Mouse (Mus musculus) kidney, adult 9 months (tissue): ENCODE results near the gene Slc43a3.

Source experiments
- DNase-seq: peaks from one replicate; pipeline ENCODE4 v3.0.0; 2022

Gene Slc43a3

GRCm38 (mm10) chr2:84937491-84938150 is 1.2 kb downstream of the Slc43a3 start:
- no peak for DNase-seq

- peak; percentile 31 for DNase-seq
Observed at GRCm38 (mm10) chr2:84938249-84938946, 2.0 kb downstream of the Slc43a3 start.

DNA sequence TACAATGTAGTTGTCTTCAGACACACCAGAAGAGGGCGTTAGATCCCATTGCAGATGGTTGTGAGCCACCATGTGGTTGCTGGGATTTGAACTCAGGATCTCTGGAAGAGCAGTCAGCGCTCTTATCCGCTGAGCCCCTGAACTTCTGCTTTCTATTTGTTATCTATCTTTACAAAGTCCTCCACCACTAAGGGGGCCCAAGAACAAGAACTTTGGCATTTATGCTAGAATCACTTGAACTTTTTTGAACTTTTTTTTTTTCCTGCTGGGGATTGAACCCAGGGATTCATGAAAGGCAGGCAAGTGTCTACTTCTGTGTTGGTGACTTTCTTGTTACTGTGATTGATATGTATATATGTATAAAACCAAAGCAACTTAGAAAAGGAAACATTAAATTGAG is 2.9 kb downstream of the Slc43a3 start:
- no peak for DNase-seq

DNA sequence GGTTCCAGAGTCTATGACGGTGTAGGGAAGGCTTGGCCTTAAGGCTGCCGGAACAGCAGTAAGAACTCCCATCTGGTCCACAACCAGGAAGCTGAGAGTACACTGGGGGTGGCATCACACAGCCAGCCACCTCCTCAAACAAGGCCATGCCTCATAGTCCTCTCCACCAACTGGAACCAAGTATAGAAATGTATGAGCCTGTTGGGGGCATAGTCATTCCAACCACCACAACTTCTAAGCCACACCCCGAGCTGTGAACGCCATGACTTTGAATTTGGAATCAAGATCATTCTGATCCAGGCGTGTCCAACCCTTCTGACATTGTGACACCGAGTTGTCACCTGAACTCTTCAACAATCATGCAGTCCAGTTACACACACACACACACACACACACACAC is 3.3 kb downstream of the Slc43a3 start:
- no peak for DNase-seq

GRCm38 (mm10) chr2:84941332-84941731 is 5.0 kb downstream of the Slc43a3 start:
- DNase-seq: no peak

- no peak for DNase-seq
Observed at GRCm38 (mm10) chr2:84941795-84942194, 5.4 kb downstream of the Slc43a3 start.

DNA sequence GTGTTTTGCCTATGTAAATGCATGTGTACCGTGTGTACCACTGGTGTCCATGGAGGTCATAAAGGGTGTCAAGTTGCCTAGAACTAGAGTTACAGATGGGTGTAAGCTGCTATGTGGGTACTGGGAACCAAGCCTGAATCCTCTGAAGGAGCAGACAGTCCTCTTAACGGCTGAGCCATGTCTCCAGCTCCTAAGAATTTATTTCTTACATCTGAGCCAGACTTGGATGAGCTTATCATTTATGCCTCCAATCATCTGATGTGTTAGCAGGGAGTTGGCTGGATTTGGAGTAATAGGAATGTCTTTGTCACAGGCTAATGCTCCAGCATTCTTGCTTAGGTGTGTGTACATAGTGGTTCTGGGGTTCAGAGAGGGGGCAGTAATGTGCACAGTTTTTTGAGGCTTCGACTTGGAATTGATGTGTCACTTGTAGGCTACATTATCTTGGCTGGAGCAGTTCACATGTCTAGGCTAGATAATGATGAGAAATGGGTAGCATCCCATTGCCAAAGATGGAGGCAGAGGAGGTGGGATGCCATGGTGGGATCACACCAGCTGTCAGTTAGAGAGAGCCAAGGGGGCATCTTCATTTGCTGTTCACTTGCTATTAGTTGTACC is 10.9 kb downstream of the Slc43a3 start:
- DNase-seq: no peak

DNA sequence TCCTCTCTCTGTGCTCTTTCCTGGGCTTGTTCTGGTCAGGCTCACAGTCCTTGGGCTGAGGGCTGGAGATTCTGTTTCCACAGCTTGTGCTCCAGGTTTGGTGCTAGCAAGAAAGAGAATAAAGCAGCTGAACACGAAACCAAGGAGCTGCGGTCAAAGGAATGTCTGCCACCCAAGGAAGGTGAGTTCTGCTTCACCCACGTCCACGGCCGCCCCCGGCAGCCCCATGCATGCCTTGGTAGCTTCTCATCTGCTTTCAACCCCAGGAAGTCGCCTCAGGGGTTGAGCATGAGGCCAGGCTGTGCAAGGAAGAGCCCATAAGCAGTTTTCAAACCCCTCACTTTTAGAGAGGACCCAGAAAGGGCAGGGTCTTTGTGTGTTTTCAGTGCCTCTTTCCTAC is 11.9 kb downstream of the Slc43a3 start:
- no peak for DNase-seq

- no peak for DNase-seq
Observed at GRCm38 (mm10) chr2:84948721-84949120, 12.3 kb downstream of the Slc43a3 start.

DNA sequence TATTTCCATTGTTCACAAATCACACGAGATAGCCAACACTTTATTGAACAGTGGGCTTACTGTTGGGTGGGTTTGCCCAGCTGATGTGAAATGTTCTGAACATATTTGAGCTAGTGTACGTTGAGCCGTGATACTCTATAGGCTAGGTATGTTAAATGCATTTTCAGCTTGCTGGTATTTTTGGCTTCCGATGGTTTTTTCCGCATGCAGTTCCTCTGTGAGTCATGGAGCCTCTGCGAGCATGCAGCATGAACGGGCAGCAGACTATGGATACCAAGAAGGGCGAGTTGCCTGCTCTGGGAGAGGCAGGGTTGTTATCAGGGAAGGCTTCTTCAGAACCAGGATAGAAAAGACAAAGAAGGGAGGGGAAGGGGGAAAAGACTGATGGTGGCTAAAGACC is 14.6 kb downstream of the Slc43a3 start:
- no peak for DNase-seq

DNA sequence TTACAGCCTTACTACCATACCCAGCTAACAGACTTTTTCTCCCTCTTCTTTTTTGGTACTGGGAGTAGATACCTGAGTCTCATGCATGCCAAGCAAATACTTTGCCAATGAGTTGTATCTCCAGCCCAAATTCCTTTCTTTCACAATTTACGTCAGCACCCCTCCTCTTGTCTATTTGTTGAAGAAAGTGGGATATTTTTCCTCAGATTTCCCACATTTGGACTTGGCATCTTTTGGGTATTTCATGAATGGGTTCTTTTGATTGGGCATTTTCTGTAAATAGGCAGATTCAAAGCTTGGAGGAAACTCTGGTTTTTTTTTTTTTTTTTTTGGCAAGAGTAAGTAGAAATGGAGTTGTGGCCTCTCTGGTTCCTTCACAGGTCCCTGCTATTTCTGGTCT is 15.9 kb downstream of the Slc43a3 start:
- DNase-seq: no peak

DNA sequence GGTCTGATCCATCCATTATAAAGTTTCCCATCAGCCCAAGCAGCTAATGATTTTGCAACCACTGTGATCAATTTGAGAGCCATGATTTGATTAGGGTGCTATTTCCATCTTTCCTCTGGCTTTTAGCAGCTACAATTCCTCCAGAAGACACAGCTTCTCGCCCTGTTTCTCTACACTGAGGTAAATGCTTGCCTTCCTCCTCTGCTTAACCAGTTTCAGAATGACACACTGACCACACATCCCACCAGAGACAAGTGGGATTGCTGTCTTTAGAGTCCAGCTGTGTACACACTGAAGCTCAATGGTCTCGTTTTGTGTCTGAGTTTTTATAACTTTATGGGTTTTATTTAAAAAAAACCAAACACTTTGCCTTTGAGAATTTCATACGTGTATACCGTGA is 16.3 kb downstream of the Slc43a3 start:
- no peak for DNase-seq

DNA sequence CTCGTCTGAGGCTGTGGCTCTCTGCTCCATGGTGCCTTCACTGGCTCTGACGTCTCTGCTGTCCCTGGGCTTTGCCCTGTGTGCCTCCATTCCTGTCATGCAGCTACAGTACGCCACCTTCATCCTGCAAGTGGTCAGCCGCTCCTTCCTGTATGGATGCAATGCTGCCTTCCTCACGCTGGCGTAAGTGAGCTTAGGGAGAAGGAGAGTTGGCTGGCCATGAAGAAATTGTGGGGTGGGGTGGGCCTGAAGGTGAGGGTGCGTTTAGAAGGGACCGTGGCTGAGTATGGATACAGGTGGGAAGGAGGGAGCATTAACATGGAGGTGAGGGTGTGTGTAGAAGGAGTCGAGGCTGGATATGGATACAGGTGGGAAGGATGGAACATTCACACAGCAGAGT is 19.1 kb downstream of the Slc43a3 start:
- no peak for DNase-seq

DNA sequence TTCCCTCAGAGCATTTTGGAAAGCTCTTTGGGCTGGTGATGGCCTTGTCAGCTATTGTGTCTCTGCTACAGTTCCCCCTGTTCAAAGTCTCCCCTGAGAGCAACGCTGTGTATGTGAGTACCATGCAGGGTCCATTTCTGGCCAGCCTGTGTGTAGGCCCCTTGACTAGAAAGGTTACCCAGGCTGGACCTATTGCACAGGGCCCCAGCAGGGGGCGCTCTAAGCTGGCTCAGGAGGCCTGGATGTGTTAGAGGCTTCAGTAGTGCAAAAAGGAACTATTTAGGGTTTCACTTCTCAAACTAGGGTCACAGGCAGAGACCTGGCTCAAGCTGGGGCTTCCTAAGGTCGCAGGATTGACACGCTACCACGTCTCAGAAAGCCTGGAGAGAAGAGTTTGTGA is 19.9 kb downstream of the Slc43a3 start:
- peak; percentile 48 for DNase-seq

DNA sequence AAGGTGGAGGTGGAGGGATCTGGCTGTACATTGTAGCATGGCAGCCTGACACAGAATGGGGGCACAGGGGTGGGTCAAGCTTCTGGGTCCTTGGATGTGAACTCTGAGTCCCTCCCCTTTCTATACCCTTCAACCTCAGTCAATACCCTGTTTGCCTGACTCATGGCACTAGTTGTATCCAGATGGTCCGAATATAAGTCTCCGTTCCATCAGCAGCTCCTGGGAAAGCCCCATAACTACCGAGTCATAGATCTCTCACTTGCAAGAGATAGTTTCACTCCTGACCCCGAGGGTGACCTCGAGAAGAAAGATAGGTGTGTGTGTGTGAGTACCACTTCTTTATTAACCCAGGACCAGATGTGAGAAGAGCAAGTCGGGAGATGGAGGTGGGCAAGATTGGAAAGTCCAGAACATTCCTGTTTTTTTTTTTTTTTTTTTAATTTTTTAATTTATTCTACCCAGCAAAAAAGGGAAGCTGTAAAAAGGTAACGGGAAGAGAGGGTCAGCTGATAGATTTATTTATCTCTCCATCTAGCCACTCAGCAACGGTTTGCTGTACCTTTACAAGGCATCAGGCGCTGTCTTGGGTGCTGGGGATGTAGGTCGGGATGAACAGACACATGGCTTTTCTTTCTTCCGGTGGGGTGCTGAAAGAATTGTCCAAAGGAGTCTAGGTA is 22.3 kb downstream of the Slc43a3 start:
- DNase-seq: no peak

- DNase-seq: peak; percentile 80
Observed at GRCm38 (mm10) chr2:84961300-84961699, 24.9 kb downstream of the Slc43a3 start.

DNA sequence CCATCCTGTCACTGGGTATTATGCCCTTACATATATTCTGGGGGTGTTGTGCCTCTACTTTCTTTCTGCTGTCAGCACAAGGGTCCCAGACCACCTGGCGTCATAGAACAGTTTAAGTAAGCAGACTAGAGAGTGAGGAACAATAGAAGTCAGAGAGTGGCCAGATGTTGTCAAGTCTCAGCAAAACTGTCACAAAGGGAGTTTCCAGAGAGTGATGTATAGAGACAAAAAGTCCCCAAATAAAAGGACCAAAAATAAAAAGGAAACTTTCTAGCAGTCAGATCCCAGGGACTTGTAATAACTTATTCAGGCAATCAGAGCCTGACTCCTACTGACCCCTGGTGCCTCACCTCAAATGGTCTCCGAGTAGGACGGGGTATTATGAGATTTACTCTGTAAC is 25.5 kb downstream of the Slc43a3 start:
- no peak for DNase-seq

DNA sequence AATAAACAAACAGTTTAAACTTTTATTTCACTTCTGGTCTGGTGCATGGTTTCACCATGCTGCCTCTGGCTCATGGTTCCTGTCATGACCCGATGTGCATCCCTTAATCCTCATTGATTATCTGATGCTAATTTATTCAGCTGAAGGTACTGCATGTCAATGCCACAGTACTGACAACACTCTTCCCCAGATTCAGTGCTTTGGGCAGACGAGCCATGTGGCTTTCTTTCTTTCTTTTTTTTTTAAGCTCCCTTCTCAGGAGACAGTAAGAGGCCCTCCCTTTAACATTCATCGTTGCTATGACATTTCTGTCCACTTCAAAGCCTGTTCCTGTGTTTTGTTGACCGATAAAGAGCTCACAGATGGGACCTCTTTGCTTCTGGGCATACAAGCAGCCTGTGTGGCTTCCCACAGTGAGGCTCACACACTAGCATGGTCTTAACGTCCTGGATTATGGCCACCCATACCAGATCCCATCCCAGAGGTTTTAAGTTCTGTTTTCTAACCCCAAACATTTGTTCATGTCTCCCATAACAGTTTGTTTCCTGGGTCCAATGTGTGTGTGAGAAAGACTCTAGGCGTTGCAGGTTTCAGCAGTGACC is 26.6 kb downstream of the Slc43a3 start:
- no peak for DNase-seq

DNA sequence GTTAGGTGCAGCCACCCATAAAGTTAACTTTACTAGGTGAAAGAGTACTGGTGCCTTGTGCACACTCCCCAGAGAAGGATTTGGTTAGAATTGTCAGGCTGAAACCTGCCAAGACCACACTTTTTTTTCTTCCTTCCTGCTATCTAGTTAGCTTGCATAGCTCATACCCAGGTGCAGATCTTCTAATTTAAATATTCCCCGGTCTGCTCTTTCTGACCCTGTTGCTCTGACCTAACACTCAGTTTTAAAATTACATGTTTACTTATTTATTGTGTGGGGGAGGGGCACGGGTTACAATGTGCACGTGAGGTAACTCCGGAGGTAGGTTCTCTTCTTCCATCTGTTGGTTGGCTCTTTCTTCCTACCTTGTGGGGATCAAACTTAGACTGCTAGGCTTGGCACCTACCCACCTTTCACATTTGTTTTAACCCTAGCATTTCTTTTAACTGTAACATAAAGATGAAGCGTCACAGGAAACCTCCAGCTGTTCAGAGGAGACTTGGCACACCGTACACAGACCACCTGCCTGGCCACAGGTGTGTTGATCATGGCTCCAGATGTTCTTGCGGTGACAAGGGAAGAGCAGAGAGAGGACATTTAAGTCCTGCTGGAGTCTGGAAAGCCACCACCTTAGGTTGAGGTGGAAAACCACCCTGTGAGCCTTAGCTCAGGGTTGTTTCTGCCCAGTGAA is 27.9 kb downstream of the Slc43a3 start:
- no peak for DNase-seq

- DNase-seq: no peak
Observed at GRCm38 (mm10) chr2:84967318-84967991, 31.1 kb downstream of the Slc43a3 start.

DNA sequence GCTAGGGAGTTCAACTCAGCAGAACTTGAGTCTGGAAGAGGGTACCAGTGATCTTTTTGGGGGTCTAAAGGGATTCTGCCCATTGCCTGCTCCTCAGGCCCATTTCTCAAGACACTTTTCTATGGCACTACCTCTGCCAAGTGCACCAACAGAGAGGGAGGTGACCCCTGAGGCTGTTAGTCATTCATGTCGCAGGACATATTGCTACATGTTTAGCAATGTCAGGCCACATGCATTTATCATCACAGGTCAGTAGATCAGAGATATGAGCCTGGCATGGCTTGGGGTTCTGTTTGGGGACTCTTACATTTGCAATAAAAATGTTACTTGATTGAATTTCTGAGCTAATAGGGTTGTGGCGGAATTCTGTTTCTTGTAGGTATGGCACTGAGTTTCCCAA is 39.2 kb downstream of the Slc43a3 start:
- DNase-seq: no peak

DNA sequence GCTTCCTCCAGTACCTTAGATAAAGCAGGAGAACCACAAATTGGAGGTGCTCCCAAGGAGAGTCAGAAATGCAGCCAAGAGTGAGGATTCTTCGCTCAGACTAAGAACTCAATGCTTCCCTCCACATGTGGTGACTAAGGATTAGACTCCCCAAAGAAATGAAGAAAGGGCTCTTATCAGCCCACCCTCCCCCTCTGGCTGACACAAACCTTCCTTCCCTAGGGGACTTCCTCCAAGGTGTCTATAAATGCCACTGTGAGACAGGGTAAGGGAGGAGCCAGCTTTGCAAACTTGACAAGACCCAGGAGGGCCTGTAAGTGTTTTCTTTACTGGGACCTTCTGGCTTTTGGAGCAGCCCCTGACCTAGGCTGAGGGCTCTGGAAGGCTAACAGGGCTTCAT is 43.8 kb downstream of the Slc43a3 start, which contains the start of gene Prg2:
TSS of gene Prg2 (plus strand) at position 274 of the 400 bp plus-strand sequence.
- DNase-seq: no peak
